Mouse (Mus musculus): Measurements from ENCODE around the gene Nppa. TPM values are rescaled to one million over a fixed set of nuclear protein-coding genes. Genes with fewer than 3 reads are reported as not detected.

The Nppa gene
- polyA plus RNA-seq, 1 experiment from 2014 or later: 7,623 TPM

DNA sequence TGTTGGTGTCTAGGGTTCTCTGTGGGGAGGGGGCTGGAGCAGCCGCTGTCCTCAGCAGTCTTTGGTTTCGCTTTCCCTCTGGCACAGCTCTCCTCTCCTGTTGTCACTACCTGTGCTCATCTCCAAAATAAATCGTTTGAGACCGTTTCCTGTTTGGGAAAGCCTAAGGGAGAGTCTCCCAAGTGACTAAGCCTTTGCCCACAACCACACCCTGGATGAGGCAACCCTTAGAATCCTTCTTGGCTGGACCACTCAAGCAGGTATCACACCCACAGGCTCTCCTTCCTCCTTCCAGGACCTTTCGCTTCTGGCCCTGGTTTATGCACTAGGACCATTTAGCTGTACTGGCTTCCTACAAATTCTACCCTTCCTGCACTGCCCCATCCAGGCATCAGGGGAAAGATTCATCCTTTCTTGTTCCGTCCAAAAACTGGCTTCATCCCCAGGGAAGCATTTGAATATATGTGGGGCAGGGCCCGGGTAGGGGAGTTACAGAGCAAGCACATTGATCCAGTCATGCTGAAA is 6.9 kb upstream of the Nppa start:
- H3K27me3 ChIP-seq (ENCODE audit: control insufficient read depth, insufficient read depth, low read length): no peaks in the 10 kb centered on the region
- H3K4me1 ChIP-seq (ENCODE audit: control insufficient read depth in 2 of 2, insufficient read depth in 2 of 2, low read length in 2 of 2): no peaks in the 10 kb centered on the region
- no peaks in the 10 kb centered on the region for H3K9me3 ChIP-seq (ENCODE audit: control insufficient read depth, low read length)
- no peaks in the 10 kb centered on the region for H3K36me3 ChIP-seq (ENCODE audit: control insufficient read depth, insufficient read depth, low read length)
- no peak overlapping the region for H3K4me3 ChIP-seq (ENCODE audit: control insufficient read depth in 1 of 2, insufficient read depth in 1 of 2, low read depth in 1 of 2, low read length in 2 of 2)
- H3K27ac ChIP-seq (replicated peaks in 1 of 2; ENCODE audit: control insufficient read depth in 1 of 2, insufficient read depth in 1 of 2, low read depth in 2 of 2, low read length in 2 of 2): no peak overlapping the region
- WGBS: 59% methylated on average over 7 of the region's 7 CpGs
- H3K9ac ChIP-seq (ENCODE audit: low read length): no peak overlapping the region
- no peak overlapping the region for H3K4me2 ChIP-seq (ENCODE audit: low read length)
- ATAC-seq (ENCODE audit: insufficient number of reproducible peaks, insufficient read depth, low FRiP score, low read depth): no peak

DNA sequence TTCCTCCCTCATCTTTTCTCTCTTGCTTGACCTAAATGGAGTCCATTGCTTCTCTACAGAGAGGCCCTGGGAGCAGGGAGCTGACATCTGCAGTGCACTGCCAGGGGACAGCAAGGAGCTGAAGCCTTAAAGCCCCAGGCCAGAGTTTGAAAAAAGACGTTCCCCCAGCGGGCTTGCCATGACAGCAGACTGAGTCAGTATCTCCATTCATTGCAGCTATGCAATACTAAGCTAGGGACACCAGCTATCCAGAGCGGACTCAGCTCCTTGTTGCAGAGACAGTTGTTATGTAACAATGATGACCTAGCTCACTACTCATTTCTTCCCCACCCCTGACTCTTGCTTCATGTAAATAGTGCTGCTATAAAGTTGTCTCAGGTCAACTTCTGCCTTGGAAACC is 5.2 kb upstream of the Nppa start:
- H3K9me3 ChIP-seq (ENCODE audit: control insufficient read depth, low read length): no peaks in the 10 kb centered on the region
- no peaks in the 10 kb centered on the region for H3K36me3 ChIP-seq (ENCODE audit: control insufficient read depth, insufficient read depth, low read length)
- WGBS: 77% methylated on average over 3 of the region's 3 CpGs
- no peak overlapping the region for H3K4me2 ChIP-seq (ENCODE audit: low read length)
- no peak overlapping the region for H3K9ac ChIP-seq (ENCODE audit: low read length)
- no peak overlapping the region for H3K4me3 ChIP-seq (ENCODE audit: control insufficient read depth in 1 of 2, insufficient read depth in 1 of 2, low read depth in 1 of 2, low read length in 2 of 2)
- H3K4me1 ChIP-seq (ENCODE audit: control insufficient read depth in 2 of 2, insufficient read depth in 2 of 2, low read length in 2 of 2): peaks cover 13 to 14% of the 10 kb centered on the region in 2 experiments
- no peak for ATAC-seq (ENCODE audit: insufficient number of reproducible peaks, insufficient read depth, low FRiP score, low read depth)
- no peaks in the 10 kb centered on the region for H3K27me3 ChIP-seq (ENCODE audit: control insufficient read depth, insufficient read depth, low read length)
- no peak overlapping the region for H3K27ac ChIP-seq (replicated peaks in 1 of 2; ENCODE audit: control insufficient read depth in 1 of 2, insufficient read depth in 1 of 2, low read depth in 2 of 2, low read length in 2 of 2)

DNA sequence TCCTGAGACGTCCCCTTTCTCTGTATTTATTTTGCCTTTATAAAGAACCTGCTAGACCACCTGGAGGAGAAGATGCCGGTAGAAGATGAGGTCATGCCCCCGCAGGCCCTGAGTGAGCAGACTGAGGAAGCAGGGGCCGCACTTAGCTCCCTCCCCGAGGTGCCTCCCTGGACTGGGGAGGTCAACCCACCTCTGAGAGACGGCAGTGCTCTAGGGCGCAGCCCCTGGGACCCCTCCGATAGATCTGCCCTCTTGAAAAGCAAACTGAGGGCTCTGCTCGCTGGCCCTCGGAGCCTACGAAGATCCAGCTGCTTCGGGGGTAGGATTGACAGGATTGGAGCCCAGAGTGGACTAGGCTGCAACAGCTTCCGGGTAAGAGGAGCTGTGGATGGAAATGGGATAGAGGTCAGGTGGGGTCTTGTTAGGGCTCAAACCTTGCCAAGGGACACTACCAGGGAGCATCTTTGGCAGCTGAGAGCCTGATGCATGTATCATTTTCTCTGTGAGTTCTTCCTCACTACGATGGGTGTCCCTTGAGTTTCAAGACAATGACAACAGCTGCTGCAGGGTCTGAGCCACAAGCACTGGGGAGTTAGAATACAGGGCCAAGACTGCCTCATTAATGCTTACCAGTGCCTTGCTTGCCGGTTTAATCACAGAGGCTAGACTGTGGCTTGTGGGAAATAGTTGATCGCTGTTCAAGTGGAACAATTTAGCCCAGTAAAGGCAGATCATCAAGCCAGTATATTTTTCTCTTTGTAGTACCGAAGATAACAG is 679 bp downstream of the Nppa start:
- 74% methylated on average over 17 of the region's 17 CpGs for WGBS
- no peaks in the 10 kb centered on the region for H3K27me3 ChIP-seq (ENCODE audit: control insufficient read depth, insufficient read depth, low read length)

DNA sequence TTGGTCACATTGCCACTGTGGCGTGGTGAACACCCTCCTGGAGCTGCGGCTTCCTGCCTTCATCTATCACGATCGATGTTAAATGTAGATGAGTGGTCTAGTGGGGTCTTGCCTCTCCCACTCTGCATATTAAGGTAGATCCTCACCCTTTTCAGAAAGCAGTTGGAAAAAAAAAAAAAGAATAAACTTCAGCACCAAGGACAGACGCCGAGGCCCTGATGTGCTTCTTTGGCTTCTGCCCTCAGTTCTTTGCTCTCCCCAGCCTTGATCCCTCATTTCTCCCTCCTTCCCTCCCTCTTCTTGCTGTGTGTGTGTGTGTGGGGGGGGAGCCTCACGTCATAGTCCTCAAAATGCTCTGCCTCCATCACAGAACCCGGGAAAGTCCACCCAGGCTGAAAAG is 1.3 kb downstream of the Nppa start:
- Histone ChIP-seq H3K4me2 (ENCODE audit: low read length) (peak overlapping the region; percentile 36), H3K36me3 (ENCODE audit: control insufficient read depth, insufficient read depth, low read length) (peaks cover 27% of the 10 kb centered on the region), H3K4me1 (ENCODE audit: control insufficient read depth in 2 of 2, insufficient read depth in 2 of 2, low read length in 2 of 2) (peaks cover 16% of the 10 kb centered on the region in 2 experiments), H3K9ac (ENCODE audit: low read length) (no peak overlapping the region), H3K9me3 (ENCODE audit: control insufficient read depth, low read length) (no peaks in the 10 kb centered on the region), H3K4me3 (ENCODE audit: control insufficient read depth in 1 of 2, insufficient read depth in 1 of 2, low read depth in 1 of 2, low read length in 2 of 2) (peak overlapping the region in 1 of 2 experiments; percentile 14; a peak in 1 of 4 replicates), H3K27ac (replicated peaks in 1 of 2; ENCODE audit: control insufficient read depth in 1 of 2, insufficient read depth in 1 of 2, low read depth in 2 of 2, low read length in 2 of 2) (peak overlapping the region in 1 of 2 experiments; percentile 33; a peak in 1 of 4 replicates), H3K27me3 (ENCODE audit: control insufficient read depth, insufficient read depth, low read length) (no peaks in the 10 kb centered on the region)
- ATAC-seq (ENCODE audit: insufficient number of reproducible peaks, insufficient read depth, low FRiP score, low read depth): no peak
- 42% methylated on average over 8 of the region's 8 CpGs for WGBS

More for the DNA sequence above, 679 bp downstream of the Nppa start:
- Histone ChIP-seq H3K4me1 (ENCODE audit: control insufficient read depth in 2 of 2, insufficient read depth in 2 of 2, low read length in 2 of 2) (peaks cover 16% of the 10 kb centered on the region in 2 experiments), H3K4me3 (ENCODE audit: control insufficient read depth in 1 of 2, insufficient read depth in 1 of 2, low read depth in 1 of 2, low read length in 2 of 2) (peak overlapping the region; percentile 14 to 27; a peak in 3 of 4 replicates), H3K27ac (replicated peaks in 1 of 2; ENCODE audit: control insufficient read depth in 1 of 2, insufficient read depth in 1 of 2, low read depth in 2 of 2, low read length in 2 of 2) (peak overlapping the region; percentile 33 to 47; a peak in 3 of 4 replicates), H3K4me2 (ENCODE audit: low read length) (peak overlapping the region; percentile 32), H3K9ac (ENCODE audit: low read length) (peak overlapping the region; percentile 35; the same call in 1 of the 2 replicates), H3K36me3 (ENCODE audit: control insufficient read depth, insufficient read depth, low read length) (peaks cover 20% of the 10 kb centered on the region), H3K9me3 (ENCODE audit: control insufficient read depth, low read length) (no peaks in the 10 kb centered on the region)
- no peak for ATAC-seq (ENCODE audit: insufficient number of reproducible peaks, insufficient read depth, low FRiP score, low read depth)

DNA sequence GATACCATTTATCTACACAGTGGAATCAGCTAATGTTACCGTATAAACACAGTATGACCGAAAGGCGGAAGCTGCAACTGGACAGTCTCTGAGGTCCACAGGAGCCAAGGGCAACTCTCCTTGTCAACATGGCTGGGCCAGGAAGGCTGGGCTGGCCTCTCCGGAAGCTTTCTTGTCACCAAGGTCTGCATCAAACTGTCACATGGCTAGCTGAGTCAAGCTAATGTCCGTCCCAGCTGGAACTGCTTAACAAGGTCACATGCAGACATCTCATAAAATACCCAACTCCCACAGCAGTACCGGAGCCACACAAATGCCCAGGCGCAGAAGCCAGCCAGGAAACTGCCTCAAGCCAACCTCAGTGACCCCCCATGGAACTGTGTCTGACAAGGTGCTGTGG is 3.8 kb downstream of the Nppa start:
- Histone ChIP-seq H3K36me3 (ENCODE audit: control insufficient read depth, insufficient read depth, low read length) (peaks cover 52% of the 10 kb centered on the region), H3K27me3 (ENCODE audit: control insufficient read depth, insufficient read depth, low read length) (no peaks in the 10 kb centered on the region), H3K27ac (replicated peaks in 1 of 2; ENCODE audit: control insufficient read depth in 1 of 2, insufficient read depth in 1 of 2, low read depth in 2 of 2, low read length in 2 of 2) (no peak overlapping the region), H3K9ac (ENCODE audit: low read length) (no peak overlapping the region), H3K4me3 (ENCODE audit: control insufficient read depth in 1 of 2, insufficient read depth in 1 of 2, low read depth in 1 of 2, low read length in 2 of 2) (no peak overlapping the region), H3K9me3 (ENCODE audit: control insufficient read depth, low read length) (no peaks in the 10 kb centered on the region), H3K4me2 (ENCODE audit: low read length) (no peak overlapping the region), H3K4me1 (ENCODE audit: control insufficient read depth in 2 of 2, insufficient read depth in 2 of 2, low read length in 2 of 2) (peaks cover 10 to 11% of the 10 kb centered on the region in 2 experiments)
- WGBS: 66% methylated on average over 7 of the region's 7 CpGs
- no peak for ATAC-seq (ENCODE audit: insufficient number of reproducible peaks, insufficient read depth, low FRiP score, low read depth)

DNA sequence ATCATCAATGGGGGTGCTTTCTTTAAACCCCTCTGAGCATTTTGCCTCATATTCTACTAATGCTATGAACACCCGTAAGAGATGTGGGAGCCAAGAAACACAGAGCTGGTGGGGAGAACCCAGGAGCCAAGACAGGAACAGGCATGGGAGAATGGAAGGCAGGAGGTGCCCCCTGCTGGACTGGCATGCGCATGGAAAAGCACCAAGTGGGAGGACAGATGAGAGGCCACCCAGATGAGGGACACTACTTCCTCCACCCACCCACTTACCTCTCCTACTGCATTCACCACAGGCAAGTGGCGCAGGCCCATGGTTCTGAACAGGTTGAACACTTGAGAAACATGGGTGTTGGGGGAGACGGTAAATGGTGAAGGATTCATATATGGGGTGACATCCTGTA is 7.9 kb downstream of the Nppa start:
- H3K4me3 ChIP-seq (ENCODE audit: control insufficient read depth in 1 of 2, insufficient read depth in 1 of 2, low read depth in 1 of 2, low read length in 2 of 2): no peak overlapping the region
- H3K4me2 ChIP-seq (ENCODE audit: low read length): no peak overlapping the region
- H3K27me3 ChIP-seq (ENCODE audit: control insufficient read depth, insufficient read depth, low read length): no peaks in the 10 kb centered on the region
- 74% methylated on average over 4 of the region's 4 CpGs for WGBS
- H3K9ac ChIP-seq (ENCODE audit: low read length): no peak overlapping the region
- H3K4me1 ChIP-seq (ENCODE audit: control insufficient read depth in 2 of 2, insufficient read depth in 2 of 2, low read length in 2 of 2): no peaks in the 10 kb centered on the region
- H3K36me3 ChIP-seq (ENCODE audit: control insufficient read depth, insufficient read depth, low read length): peaks cover 92% of the 10 kb centered on the region
- no peak overlapping the region for H3K27ac ChIP-seq (replicated peaks in 1 of 2; ENCODE audit: control insufficient read depth in 1 of 2, insufficient read depth in 1 of 2, low read depth in 2 of 2, low read length in 2 of 2)
- H3K9me3 ChIP-seq (ENCODE audit: control insufficient read depth, low read length): no peaks in the 10 kb centered on the region
- ATAC-seq (ENCODE audit: insufficient number of reproducible peaks, insufficient read depth, low FRiP score, low read depth): no peak

DNA sequence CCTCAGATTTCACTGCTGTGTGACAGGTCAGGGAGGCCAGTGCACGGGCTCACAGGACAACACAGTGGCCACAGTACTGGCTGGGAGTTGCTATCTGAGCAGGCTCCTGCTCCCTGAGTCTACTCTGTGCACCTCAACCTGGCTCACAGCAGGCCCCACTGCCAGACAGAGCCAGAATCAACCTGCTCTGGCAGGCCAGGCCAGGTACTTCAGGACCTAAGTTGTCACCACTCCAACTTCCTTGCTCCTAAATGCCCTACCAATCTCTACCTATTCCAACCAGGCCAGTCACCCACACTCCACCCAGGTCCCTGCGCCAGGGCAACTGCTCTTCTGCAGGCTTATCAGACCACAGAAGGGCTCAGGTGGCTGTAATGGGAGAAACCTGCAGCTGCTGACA is 9.1 kb downstream of the Nppa start:
- H3K4me3 ChIP-seq (ENCODE audit: control insufficient read depth in 1 of 2, insufficient read depth in 1 of 2, low read depth in 1 of 2, low read length in 2 of 2): no peak overlapping the region
- no peaks in the 10 kb centered on the region for H3K4me1 ChIP-seq (ENCODE audit: control insufficient read depth in 2 of 2, insufficient read depth in 2 of 2, low read length in 2 of 2)
- WGBS: 70% methylated on average over 2 of the region's 2 CpGs
- H3K9ac ChIP-seq (ENCODE audit: low read length): no peak overlapping the region
- no peak overlapping the region for H3K4me2 ChIP-seq (ENCODE audit: low read length)
- no peaks in the 10 kb centered on the region for H3K27me3 ChIP-seq (ENCODE audit: control insufficient read depth, insufficient read depth, low read length)
- no peaks in the 10 kb centered on the region for H3K9me3 ChIP-seq (ENCODE audit: control insufficient read depth, low read length)
- ATAC-seq (ENCODE audit: insufficient number of reproducible peaks, insufficient read depth, low FRiP score, low read depth): no peak
- H3K36me3 ChIP-seq (ENCODE audit: control insufficient read depth, insufficient read depth, low read length): peaks cover 100% of the 10 kb centered on the region
- H3K27ac ChIP-seq (replicated peaks in 1 of 2; ENCODE audit: control insufficient read depth in 1 of 2, insufficient read depth in 1 of 2, low read depth in 2 of 2, low read length in 2 of 2): no peak overlapping the region

Data from heart, embryonic 14.5 days (tissue).